Mouse (Mus musculus) lung, postnatal 10 days (tissue): ENCODE data around the gene Adprh.
A peak's percentile ranks its signal among the peaks of the same experiment; 100 is the strongest.
"Not testable (repeated sequence)": the region's sequence is repeated elsewhere in the genome, so short reads cannot be mapped to it uniquely, and the experiment has no call there.

ENCODE experiments used
- DNase-seq: peaks from one replicate; pipeline ENCODE4 v3.0.0; 2021

Adprh gene

GRCm38 (mm10) chr16:38466089-38466488 lies 13.6 kb upstream of the Adprh start:
- no peak for DNase-seq

- DNase-seq = no peak
Observed at GRCm38 (mm10) chr16:38463305-38463704, 10.8 kb upstream of the Adprh start.

- DNase-seq = no peak
Observed at GRCm38 (mm10) chr16:38462161-38462560, 9.7 kb upstream of the Adprh start.

- DNase-seq = no peak
Observed at GRCm38 (mm10) chr16:38461749-38462148, 9.2 kb upstream of the Adprh start.

GRCm38 (mm10) chr16:38459990-38460389 lies 7.5 kb upstream of the Adprh start:
- no peak for DNase-seq

- no peak for DNase-seq
Observed at GRCm38 (mm10) chr16:38458600-38459280, 6.2 kb upstream of the Adprh start.

- no peak for DNase-seq
Observed at GRCm38 (mm10) chr16:38456812-38457567, 4.5 kb upstream of the Adprh start.

- DNase-seq = no peak
Observed at GRCm38 (mm10) chr16:38455511-38456418, 3.3 kb upstream of the Adprh start, which contains the start of gene Cd80. Gene Cd80, plus strand, starts transcription at chr16:38455561.

- no peak for DNase-seq
Observed at GRCm38 (mm10) chr16:38454533-38455254, 2.2 kb upstream of the Adprh start.

- DNase-seq = no peak
Observed at GRCm38 (mm10) chr16:38453952-38454351, 1.4 kb upstream of the Adprh start.

GRCm38 (mm10) chr16:38453203-38453553 lies 675 bp upstream of the Adprh start:
- DNase-seq = no peak

GRCm38 (mm10) chr16:38451421-38452205 lies 890 bp downstream of the Adprh start:
- DNase-seq = peak; percentile 15

- no peak for DNase-seq
Observed at GRCm38 (mm10) chr16:38450707-38451106, 1.8 kb downstream of the Adprh start.

GRCm38 (mm10) chr16:38448458-38448857 lies 4.0 kb downstream of the Adprh start:
- DNase-seq = no peak

GRCm38 (mm10) chr16:38447366-38447765 lies 5.1 kb downstream of the Adprh start:
- DNase-seq = no peak

GRCm38 (mm10) chr16:38446141-38446540 lies 6.4 kb downstream of the Adprh start:
- DNase-seq = not testable (repeated sequence)

- no peak for DNase-seq
Observed at GRCm38 (mm10) chr16:38445576-38445975, 6.9 kb downstream of the Adprh start.

GRCm38 (mm10) chr16:38445046-38445445 lies 7.5 kb downstream of the Adprh start:
- peak; percentile 13 for DNase-seq

GRCm38 (mm10) chr16:38443721-38444464 lies 8.6 kb downstream of the Adprh start:
- DNase-seq = no peak

- no peak for DNase-seq
Observed at GRCm38 (mm10) chr16:38442216-38442615, 10.3 kb downstream of the Adprh start.

GRCm38 (mm10) chr16:38441611-38442010 lies 10.9 kb downstream of the Adprh start:
- DNase-seq = no peak
